Mouse (Mus musculus) neural tube, embryonic 10.5 days (tissue): ENCODE data around the gene Actb.
A peak's percentile ranks its signal among the peaks of the same experiment; 100 is the strongest.

Source experiments
- DNase-seq: peaks from one replicate; pipeline ENCODE4 v3.0.0-alpha.2; 2017; ENCODE audit warnings: low spot score; ENCODE audit errors: extremely low spot score

Gene Actb

DNA sequence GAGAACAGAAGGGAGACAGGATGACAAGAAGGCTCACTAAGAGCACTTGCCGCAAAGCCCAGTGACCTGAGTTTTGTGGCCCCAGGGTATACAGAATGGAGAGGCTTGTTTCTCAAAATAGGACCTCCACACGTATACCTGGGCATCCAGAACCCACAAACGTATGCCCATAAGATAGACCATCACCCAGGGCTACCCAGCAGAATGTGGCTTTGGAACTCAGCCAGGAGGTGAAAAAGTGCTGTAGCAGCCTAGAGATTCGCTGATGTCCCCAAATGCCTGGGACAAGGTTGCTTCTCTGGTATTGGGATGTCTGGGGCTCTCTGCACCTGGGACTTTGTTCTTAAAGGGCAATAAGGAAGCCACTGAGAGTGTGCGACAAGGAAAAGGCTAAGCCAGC lies 15.7 kb upstream of the Actb start:
- no peak for DNase-seq

DNA sequence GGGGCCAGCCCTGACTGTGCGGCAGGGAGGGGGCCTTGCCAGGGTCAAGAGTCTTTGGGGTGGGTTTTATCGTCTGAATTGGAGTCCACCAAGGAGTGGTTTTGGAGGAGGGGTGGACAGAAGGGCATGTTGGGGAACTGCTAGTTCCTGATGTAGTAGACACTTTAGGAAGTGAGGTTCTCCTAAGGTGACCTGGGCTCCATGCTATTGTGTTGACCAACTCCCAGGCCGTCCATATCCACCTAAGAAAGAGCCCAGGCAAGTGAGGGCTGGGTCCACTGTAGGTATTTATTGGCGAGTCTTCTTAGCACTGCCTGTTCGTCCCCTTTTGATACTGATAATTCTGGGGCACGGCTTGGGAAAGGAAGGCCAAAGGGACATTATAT lies 14.5 kb upstream of the Actb start:
- DNase-seq: no peak

DNA sequence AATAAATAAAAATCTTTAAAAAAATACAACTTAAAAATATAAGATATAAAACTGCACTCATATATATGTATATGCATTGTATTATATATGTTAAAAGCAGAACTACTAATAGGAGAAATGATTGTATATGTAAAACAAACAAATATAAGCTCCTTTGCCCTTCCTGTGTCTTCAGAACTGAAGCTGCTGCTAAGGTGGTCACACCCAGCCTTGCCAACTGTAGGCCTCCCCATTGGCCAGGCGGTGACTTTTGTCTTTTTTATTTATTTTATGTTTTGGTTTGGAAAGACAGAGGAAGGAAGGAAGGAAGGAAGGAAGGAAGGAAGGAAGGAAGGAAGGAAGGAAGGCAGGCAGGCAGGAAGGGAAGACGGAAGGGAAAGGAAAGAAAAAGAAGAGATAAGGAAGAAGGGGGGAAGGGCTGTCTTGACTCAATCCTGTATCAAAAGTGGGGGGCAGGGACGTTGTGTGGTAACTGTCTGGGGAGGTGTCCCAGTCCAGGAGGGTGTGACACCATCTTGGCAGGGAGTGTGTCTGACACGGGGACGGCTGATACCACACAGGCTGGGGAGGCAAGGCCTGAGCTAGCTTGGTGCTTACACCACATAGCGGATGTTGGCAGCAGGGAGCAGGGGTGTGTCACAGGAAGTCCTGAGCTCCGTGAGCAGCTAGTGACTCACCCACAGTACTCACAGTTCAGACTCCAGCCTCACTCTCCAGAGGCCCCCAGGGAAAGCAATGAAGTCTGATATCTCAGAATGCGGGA lies 13.9 kb upstream of the Actb start:
- DNase-seq: no peak

DNA sequence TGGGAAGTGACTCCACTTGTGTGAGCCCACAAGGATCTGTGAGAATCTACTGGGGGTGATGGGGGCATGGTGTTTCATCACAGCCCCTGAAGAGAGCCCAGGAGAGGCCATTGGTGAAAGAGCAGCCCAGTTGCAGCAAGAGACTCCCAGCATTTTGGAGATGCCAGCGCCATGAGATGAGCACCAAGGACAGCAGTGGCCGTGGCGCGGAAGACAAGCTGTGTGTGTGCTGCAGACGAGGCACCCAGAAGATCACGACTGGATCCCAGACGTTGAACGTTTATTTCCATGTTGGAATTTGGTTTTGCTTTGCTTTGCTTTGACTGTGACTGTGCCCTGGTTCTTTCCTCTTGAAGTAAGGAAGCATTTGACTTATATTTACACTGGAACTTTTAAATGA lies 10.8 kb upstream of the Actb start:
- no peak for DNase-seq

DNA sequence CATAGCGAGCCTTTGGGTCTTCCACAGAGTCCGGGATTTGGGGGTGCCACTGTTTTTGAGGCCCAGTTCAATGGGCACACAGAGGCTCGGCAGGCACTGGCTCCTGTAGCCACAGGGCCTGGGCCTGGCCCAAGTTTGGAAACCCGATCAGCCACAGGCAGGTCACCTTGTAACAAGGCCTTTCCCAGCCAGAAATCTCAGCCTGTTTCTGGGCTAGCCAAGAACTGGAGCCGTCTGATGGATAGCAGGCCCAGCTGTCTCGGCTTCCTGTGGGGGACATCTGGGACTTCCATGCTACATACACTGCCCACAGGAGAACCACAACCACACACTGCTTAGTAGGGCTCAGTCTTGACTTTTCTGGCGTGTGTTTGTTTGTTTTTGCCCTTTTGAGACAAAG lies 10.0 kb upstream of the Actb start:
- DNase-seq: no peak

DNA sequence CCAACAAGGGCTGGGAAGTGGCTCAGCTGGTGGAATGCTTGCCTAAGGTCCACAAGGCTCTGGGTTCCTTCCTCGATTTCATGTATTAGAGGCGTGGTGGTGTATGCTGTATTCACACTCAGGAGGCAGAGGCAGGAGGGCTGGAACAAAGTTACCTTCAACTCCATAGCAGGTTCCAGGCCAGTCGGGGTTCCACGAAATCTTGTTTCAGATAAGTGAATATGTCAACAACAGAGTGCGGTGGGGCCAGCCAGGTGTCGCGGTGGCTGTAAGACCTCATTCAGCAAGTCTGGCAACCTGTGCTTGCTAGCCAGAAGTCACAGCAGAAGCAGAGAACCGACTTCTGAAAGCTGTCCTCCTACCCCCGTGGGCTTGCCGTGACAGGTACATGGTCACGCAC lies 8.7 kb upstream of the Actb start:
- no peak for DNase-seq

DNA sequence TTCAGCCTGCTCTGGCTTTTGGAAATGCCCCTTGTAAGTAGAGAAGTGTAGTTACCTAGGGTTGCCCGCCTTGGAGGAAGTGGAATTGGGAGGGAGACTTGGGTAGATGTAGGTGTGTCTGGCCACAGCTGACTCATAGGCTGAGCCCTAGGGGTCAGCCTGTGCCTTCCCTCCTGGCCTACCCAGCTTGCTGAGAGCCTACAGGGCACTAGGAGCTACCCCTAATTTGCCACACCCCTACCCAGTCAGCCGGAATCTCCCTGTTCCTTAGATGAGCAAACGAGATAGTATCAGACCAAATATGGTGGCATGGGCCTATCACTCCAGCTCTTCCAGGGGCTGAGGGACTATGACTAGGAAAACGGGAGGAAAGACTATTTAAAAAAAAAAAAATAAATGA lies 6.2 kb upstream of the Actb start:
- no peak for DNase-seq

DNA sequence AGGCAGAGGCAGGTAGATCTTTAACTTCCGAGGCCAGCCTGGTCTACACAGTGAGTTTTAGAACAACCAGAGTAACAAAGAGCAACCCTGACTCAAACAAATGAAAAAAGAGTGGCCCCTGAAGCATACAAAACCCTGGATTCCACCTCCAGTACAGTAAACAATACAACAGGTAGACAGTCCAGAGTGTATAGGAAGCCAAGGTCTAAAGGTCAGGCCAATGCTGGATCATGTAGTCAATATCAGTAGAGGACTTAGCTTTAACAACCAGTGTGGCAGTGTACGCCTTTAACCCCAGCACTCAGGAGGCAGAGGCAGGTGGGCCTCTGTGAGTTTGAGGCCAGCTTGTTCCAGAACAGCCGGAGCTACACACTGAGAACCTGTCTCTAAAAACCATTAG lies 5.8 kb upstream of the Actb start:
- DNase-seq: no peak

DNA sequence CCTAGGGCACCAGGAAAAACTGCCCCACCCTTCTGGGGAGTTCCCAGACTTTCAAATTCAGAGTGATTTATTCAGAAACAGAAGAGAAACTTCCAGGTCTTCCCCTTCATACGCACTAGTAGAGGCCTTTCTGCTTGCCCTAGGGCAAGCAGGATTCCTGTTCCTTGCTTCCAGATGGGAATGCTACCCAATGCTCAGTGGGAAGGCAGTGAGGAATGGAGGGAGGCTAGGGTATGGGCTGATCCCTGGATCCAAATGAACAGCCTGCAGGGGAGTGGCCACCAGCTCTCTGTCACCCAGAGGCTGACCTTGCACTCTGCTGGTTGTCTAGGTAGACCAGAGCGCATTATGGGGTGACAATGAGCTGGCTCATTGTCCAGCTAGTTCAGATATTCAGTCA lies 5.1 kb upstream of the Actb start:
- no peak for DNase-seq

DNA sequence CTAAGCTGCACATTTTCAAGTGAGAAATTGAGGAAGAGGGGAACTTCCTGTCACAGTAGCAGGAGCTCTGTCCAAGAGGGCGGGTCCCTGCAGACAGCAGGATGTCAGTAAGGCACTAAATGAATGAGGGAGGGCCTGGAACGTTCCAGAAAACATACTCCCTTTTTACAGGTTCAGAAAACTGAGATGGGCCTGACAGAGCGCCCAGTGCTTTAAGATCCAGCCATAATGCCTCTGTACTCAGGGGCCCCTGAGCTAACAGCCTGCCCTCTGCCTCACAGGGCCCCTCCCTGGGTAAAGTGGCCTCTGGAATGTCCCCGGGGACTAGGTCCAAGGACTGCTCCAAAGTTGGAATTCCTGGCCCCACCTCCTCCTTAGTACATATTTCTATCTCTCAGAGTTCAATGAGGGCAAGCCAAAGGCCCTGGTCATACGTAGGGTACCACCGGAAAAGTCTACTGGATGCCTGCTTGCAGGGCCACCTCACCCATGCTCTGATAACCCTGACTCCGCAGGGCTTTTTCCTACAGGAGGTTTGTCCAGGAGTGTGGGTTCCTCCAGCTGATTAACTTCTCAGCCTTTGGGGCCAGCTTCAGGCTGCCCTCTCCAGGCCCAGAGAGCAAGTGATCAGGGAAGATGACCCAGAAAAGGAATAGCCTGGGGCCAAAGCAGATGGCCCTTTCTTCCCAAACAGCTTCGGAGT lies 3.2 kb upstream of the Actb start:
- peak; percentile 27 for DNase-seq

DNA sequence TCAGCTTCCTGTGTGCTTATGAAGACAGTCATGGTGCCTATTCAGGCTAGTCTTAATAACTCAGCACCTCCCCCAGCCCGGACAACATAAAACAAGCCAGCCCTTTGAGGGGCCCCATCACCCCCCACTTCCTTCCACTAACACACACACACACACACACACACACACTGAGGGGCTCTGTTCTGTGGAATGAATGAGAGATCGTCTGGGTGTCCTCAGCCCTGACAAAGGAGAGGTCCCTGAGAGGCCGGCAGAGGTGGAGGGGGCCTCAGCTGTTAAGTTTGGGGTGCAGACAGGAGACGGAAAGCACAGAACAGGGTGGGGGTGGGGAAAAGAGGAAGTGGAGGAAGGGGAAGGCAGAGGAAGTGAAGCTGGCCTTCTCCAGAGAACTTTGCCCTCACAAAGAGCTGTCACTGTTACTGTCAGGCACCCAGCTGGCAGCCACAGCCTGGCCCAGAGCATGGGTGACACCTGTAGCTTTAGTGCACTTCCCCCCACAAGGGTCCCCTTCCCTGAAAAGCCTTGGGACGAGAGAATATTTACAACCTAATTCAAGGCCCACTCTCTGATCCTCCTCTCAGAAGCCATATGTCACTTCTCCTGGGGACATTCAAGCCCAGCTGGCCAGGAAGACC lies 2.5 kb upstream of the Actb start:
- peak; percentile 33 for DNase-seq

DNA sequence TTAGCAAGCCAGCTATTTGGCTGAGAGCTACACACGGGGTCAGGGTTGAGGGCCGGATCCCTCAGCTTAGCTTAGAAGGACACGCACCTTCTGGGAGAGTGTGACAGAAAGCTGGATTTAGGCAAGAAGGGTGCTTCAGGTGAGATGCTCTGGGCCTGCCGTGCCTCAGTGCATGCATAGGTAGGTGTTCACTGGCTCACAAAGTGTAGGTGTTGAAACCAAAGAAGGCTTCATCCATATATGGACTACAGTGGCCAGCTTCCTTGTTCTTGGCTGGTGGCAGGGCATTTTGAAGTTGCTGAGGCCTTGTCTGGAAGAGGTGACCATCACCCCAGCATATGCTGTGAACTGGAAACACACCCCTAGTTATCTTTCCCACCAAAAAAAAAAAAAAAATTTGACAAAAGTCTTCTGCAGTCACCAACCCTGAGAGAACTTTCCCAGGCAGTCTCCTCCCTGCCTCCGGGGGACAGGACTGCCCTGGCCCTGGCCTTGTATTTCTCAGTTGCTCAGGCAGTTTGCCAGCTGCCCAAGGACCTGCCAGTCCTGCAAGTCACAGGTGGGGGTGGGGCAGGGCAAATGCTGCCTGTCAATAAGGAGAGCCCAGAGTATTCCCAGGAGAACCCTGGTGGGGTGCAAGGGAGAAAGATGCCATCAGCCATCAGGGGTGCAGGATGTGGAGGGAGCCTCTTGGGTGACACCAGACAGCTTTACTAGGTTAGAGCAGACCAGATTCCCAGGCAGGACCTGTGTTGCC lies 1.4 kb upstream of the Actb start:
- no peak for DNase-seq

DNA sequence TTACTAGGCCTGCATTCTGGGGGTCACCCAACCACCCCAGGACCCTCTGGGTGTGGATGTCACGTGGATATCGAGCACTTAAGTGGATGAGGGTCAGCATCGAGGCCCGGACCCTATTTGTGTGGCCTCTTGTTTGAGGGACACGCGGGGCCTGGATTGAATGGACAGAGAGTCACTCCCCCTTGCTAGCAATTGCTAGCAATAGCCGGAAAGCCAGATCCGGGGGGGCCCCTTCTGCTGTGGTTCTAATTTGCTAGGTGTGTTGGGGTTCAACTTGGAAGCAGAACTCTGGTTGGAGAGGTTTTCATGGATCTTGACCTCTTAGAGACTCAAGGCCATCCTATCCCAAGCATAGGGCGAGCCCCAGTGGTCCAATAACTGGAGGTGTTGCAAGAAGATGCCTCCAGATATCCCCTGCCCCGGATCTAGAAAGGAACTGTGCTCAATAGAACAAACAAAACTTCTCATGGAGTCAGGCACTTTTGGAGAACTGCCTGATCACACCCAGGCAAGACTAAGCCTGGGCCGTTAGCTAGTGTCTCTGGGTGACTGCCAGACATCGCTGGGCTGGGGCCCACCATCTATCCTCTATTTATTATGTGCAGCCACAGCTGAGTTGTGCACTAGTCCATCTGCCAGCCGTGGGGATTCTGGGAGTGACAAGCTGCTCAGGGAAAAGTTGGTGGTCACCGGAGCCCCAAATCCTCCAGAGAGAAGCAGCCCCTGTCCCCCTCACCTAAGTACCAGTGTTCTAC lies 671 bp upstream of the Actb start:
- DNase-seq: peak; percentile 74

DNA sequence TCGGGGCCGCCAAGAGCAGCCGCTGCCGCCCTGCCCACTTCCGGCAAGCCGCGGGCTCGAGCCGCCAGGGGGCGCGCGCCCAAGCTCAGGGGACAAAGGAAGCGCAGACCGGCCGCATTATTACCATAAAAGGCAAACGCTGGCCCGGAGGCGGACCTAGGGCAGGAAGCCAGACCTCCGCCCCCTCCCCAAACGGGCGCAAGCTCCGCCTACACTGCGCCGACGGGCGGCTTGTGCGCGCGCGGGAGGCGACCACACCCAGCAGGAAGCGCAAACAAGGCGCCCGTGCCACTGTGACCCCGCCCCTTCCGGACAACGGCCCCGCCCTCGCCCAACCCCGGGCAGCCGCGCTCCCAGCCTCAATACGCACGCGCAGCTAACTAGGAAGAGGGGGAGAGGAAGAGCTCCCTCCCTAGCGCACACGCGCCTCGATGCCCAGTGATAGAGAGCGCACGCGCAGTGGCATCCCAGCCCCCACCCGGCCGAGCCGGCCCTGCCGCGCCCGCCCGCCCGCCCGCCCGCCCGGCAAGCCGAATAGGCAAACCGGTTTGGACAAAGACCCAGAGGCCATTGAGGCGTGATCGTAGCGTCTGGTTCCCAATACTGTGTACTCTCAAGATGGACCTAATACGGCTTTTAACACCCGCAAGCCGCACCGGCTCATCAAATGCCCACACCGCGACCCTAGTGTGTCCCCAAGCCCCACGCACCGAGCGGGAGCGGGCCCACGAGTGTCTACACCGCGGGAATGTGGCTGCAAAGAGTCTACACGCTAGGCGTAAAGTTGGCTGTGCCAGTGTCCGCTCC lies 626 bp downstream of the Actb start:
- peak; percentile 100 for DNase-seq

DNA sequence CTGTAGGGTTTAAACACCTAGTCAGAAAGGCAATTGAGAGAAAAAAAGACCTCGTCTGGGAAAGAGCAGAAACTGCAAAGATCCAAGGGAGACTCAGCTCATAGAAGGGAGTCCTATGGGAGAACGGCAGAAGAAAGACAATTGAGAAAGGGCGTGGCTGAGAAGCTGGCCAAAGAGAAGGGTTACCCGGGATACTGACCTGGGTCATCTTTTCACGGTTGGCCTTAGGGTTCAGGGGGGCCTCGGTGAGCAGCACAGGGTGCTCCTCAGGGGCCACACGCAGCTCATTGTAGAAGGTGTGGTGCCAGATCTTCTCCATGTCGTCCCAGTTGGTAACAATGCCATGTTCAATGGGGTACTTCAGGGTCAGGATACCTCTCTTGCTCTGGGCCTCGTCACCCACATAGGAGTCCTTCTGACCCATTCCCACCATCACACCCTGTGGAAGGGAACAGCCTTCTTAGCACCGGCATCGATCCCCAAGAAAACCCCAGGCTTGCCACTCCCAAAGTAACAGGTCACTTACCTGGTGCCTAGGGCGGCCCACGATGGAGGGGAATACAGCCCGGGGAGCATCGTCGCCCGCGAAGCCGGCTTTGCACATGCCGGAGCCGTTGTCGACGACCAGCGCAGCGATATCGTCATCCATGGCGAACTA lies 1.4 kb downstream of the Actb start:
- no peak for DNase-seq

DNA sequence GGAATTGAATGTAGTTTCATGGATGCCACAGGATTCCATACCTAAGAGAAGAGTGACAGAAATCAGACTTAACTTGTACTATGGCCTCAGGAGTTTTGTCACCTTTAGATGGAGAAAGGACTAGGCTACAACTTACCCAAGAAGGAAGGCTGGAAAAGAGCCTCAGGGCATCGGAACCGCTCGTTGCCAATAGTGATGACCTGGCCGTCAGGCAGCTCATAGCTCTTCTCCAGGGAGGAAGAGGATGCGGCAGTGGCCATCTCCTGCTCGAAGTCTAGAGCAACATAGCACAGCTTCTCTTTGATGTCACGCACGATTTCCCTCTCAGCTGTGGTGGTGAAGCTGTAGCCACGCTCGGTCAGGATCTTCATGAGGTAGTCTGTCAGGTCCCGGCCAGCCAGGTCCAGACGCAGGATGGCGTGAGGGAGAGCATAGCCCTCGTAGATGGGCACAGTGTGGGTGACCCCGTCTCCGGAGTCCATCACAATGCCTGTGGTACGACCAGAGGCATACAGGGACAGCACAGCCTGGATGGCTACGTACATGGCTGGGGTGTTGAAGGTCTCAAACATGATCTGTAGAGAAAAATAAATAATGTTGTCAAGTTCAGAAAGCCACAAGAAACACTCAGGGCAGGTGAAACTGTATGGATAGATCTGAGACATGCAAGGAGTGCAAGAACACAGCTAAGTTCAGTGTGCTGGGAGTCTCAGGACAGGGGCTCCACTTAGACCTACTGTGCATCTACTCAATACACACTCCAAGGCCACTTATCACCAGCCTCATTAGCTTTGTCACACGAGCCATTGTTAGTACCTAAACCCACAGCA lies 2.1 kb downstream of the Actb start:
- no peak for DNase-seq

DNA sequence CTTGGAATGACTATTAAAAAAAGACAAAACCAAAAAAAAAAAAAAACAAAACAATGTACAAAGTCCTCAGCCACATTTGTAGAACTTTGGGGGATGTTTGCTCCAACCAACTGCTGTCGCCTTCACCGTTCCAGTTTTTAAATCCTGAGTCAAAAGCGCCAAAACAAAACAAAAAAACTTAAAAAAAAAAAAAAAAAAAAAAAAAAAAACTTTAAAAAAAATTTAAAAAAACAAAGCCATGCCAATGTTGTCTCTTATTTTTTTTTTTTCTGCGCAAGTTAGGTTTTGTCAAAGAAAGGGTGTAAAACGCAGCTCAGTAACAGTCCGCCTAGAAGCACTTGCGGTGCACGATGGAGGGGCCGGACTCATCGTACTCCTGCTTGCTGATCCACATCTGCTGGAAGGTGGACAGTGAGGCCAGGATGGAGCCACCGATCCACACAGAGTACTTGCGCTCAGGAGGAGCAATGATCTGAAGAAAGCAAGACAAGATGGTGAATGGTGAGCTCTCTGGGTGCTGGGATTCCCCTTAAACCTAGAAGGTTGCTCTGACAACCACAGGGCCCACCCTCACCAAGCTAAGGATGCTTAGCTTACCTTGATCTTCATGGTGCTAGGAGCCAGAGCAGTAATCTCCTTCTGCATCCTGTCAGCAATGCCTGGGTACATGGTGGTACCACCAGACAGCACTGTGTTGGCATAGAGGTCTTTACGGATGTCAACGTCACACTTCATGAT lies 2.9 kb downstream of the Actb start:
- no peak for DNase-seq
